Mouse (Mus musculus) gastrocnemius, postnatal 14 days (tissue): ENCODE measurements around the gene Akap1. TPM values are rescaled to one million over a fixed set of nuclear protein-coding genes. Genes with fewer than 3 reads are reported as not detected.

ENCODE experiments used
- DNase-seq: peaks from one replicate; pipeline ENCODE4 v3.0.0; 2021; ENCODE audit warnings: mixed read lengths
- intact Hi-C: fragments of 180-260 bp; cut with DNase I; formaldehyde crosslinking; loops from one replicate; pipeline ENCODE4 v1.15.1; 2025; ENCODE audit warnings: low total_unique reads
- total RNA-seq, 2 experiments: library from RNA; stranded (reverse); gene quantifications; 2 replicates each; pipeline ENCODE4 v1.2.3; 2021

Akap1 gene
- total RNA-seq, 2 experiments from 2014 or later, result 57.4 to 62.0 TPM

DNA sequence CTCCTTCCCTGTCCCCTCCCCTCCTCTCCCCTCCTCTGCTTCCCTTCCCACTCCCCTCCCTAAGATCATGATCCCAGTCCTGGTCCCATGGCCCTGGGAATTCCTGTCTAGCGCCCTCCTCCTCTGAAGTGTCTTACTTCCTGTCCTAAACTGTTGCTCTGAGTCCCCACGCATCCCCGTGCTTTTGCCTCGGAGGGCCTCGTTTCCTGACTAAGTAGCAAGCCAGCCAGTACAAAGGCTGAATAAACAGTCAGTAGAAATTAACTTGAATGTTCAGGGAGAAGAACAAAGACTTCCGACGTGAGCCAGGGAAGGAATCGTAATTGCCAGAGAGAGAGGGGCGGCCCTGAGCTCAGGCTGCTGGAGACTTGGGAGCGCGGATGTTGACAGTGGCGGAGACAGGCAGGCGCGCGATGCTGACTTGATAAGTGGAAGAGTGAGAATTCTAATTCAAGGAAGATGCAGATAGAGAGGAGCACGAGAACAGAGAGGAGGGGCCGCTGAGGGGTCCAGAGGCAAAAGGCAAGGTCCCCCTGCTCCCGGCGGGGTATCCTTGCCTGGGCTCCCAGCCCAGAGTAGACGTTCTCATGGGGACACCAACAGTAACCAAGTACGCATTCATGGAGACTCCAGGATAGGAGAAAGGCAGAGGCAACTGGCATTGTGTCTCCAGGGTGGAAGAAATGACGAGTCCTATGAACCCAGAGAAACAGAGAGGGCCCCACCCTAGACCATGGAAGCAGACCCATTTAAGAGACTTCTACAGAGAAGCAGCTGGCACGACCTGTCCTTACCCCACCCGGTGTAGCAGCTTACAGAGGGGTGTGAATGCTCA lies 43.4 kb downstream of the Akap1 start:
- intact Hi-C loops, result loop anchor here (5.0 to 10.0 kb wide), 6 partner anchors 269 to 846 kb away; no protein-coding TSS in a partner anchor
- DNase-seq, result no peak

DNA sequence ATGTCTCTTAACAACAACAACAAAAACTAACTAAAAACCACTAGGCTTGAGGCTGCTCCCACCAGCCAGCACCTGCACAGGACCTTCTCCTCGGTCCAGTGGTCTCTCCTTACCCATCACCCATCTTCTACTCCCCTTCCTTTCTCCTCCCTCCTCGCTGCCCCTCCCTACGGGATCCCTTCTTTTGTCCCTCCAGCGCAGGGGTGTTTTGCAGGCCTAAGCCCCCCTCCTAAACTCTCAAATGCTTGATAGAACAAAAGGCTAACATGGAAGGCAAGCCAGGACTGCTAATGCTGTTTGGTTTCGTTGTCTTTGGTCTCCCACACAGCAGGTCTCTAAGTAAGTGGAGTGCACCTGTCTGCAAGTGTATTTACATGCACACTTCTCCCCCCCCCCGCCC lies 44.1 kb downstream of the Akap1 start:
- DNase-seq, result no peak
- intact Hi-C loops, result loop anchor here (5.0 to 10.0 kb wide), 6 partner anchors 268 to 845 kb away; no protein-coding TSS in a partner anchor

DNA sequence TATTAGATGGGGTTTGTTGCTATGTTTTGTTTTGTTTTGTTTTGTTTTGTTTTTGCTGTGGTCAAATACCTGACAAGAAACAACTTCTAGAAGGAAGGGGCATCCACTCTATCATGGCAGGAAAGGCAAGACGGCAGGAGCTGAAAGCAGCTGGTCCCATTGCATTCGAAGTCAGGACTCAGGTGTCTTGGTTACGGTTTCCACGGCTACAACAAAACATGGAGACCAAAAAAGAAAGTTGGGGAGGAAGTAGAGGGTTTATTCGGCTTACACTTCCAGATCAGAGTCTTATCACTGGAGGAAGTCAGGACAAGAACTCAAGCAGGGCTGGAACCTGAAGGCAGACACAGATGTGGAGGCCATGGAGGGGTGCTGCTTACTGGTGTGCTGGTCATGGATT lies 47.3 kb downstream of the Akap1 start:
- intact Hi-C loops, result no loop called here

DNA sequence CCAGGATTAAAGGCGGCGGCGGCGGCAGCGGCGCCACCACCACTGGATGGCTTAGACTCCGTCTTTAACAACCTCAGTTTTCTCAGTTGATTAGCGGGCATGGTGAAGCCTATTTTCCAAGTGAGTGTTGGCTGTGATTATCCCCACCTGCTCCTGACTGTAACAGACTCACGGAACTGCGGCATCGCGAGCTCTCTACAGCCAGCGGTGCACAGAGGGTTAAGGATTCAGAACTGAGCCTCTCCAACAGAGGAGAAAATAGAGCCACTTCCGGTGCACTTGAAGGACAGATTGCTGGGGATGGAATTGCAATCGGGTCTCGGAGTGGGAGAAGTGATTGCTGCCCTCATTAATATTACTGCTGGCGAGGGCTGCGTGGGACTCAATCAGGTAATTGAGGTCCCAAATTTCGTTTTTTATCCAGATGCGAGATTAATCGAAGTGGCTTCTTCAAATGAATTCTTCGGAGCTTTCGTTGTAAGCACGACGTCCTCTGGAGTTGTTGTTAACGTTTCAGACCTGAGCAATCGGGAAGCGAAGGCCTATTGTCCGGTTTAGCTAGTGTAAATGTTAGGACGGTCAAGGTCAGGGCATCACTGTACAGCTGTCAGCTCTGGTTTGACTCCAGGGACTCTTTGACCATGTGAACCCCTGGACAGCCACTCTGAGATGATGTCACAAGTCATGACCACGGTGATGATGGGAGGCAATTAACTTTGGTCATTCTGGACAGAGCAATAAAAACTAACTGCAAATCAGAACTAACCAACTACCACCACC lies 61.0 kb downstream of the Akap1 start:
- no peak for DNase-seq
- intact Hi-C loops, result no loop called here

More for the DNA sequence above, 47.3 kb downstream of the Akap1 start:
- no peak for DNase-seq

DNA sequence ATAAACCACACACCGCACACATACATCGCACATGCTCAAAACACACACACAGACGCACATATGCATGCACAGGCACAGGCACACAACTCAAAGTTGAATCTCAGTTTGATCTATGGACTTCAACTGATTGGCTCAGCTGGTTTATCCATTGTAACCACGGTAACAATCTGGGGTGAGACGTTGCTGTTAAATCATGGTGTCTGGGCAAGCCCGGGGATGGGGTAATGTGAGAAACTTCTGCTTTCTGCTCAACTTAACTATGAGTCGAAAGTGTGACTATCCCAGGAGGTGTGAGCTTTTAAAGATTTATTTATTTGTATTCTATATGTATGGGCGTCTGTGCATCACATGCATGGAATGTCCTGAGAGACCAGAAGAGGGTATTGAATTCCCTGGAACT lies 68.2 kb downstream of the Akap1 start:
- DNase-seq, result no peak
- intact Hi-C loops, result no loop called here

DNA sequence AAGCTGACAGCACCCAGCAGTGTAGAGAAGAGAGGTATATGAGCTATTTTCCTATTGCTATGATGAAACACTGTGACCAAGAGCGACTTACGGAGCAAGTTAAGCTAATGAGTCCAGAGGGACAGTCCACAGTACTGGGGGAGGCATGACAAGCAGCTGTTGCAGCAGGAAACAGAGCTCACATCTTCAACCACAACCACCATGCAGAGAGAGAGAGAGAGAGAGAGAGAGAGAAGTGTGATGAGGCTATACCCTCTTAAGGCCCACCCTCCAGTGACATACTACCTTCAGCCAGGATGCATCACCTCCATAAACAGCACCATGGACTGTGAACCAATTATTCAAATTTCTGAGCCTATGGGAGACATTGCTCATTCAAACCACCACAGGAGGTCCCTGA lies 74.5 kb downstream of the Akap1 start:
- no peak for DNase-seq
- intact Hi-C loops, result no loop called here

DNA sequence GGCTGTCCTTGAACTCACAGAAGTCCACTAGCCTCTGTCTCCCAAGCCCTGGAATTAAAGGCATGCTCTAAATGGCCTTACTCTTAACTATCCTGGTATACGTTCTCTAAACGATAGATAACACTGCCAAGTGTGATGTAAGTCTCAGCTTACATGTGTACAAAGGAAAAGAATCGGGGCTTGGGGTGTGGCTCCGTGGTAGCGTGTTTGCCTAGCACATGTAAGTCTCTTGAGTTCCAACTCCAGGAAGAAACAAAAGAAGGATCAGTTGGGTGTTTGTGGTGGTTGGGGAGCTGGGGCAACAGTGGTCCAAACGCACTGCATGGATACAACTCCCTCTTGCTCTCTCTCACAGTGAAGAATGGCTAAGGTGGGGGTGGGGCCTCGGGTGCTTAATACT lies 77.6 kb downstream of the Akap1 start:
- intact Hi-C loops, result no loop called here
- DNase-seq, result no peak

DNA sequence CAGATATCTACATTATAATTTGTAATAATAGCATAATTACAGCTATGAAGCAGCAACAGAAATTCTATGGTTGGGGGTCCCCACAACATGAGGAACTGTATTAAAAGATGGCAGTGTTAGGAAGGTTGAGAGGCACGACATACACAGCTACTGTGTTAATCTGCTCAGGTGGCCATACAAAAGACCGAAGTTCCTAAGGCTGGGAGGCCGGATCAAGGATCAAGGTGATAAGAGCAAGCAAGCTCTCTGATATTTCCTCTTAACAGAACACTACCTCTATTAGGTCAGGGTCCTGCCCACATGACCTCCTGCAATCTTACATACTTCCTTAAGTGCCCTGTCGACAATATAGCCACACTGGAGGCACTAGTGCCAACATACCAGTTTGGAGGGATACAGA lies 80.9 kb downstream of the Akap1 start:
- intact Hi-C loops, result no loop called here
- DNase-seq, result no peak

DNA sequence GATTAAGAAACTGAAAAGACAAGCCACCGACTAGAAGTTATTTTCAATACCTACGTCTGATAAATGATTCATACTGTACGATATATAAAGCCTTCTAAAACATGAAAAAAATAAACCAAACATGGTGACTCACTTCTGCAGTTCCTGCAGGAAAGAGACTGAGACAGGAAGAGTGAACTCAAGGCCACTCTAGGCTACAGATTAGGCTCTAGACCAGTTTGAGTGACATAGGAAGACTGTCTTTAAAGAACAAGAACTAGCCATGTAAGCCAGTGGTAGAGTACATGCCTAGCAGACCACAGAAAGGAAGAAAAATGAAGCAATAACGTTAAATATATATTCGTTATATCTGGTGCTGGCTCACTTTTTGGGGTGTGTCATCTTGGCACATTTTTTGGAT lies 81.9 kb downstream of the Akap1 start:
- DNase-seq, result no peak
- intact Hi-C loops, result no loop called here

Other genes with a start within 250 kb of the Akap1 start
- 100 to 1,000 TPM; 156 to 165 TPM for gene Msi2, start 146.1 kb downstream of the Akap1 start, total RNA-seq
- gene Scpep1, start 90.9 kb upstream of the Akap1 start, total RNA-seq, result 10 to 100 TPM; 18.5 to 21.6 TPM
- gene Elobl, start 102.3 kb upstream of the Akap1 start, total RNA-seq, result not detected
- gene Coil, start 105.7 kb upstream of the Akap1 start, total RNA-seq, result 1 to 10 TPM; 4.1 to 4.2 TPM
- gene Trim25, start 134.8 kb upstream of the Akap1 start, total RNA-seq, result 10 to 100 TPM; 11.3 to 12.6 TPM
- 1 to 10 TPM; 3.9 to 4.3 TPM for gene Dgke, start 202.3 kb upstream of the Akap1 start, total RNA-seq
- not detected for gene Gm525, start 209.3 kb upstream of the Akap1 start, total RNA-seq